Mouse (Mus musculus) hematopoietic stem cell, adult 5-6 weeks (primary cell): Measurements from ENCODE around the gene Dmbx1. TPM values are rescaled to one million over a fixed set of nuclear protein-coding genes. Genes with fewer than 3 reads are reported as not detected.

Source experiments
- total RNA-seq: library from RNA; stranded (forward); fragments of 172-1452, 232-1000 nt; gene quantifications from 2 replicates; pipeline ENCODE4 v1.2.3, GENCODE M21; 2017

Gene Dmbx1
- total RNA-seq, 1 experiment from 2014 or later = not detected

Other genes starting within 250 kb of the Dmbx1 start
- 62.3 and 65.2 TPM in 2 replicates for gene Efcab14, start 202.2 kb downstream of the Dmbx1 start, total RNA-seq
- gene Tex38, start 158.9 kb downstream of the Dmbx1 start, total RNA-seq = not detected in 2 replicates
- gene Atpaf1, start 155.1 kb downstream of the Dmbx1 start, total RNA-seq = 13.7 and 16.8 TPM in 2 replicates
- gene Mob3c, start 111.8 kb downstream of the Dmbx1 start, total RNA-seq = 14.8 and 18.8 TPM in 2 replicates
- gene Mknk1, start 100.7 kb downstream of the Dmbx1 start, total RNA-seq = 40.2 and 48.3 TPM in 2 replicates
- gene Kncn, start 55.5 kb downstream of the Dmbx1 start, total RNA-seq = not detected in 2 replicates
- gene 6430628N08Rik, start 49.3 kb downstream of the Dmbx1 start, total RNA-seq = not detected in 2 replicates
- gene Faah, start 78.0 kb upstream of the Dmbx1 start, total RNA-seq = 10.6 and 20.4 TPM in 2 replicates
- gene Nsun4, start 114.0 kb upstream of the Dmbx1 start, total RNA-seq = 12.1 and 21.3 TPM in 2 replicates
- gene Uqcrh, start 135.1 kb upstream of the Dmbx1 start, total RNA-seq = 259 and 445 TPM in 2 replicates
- gene Lrrc41, start 135.3 kb upstream of the Dmbx1 start, total RNA-seq = 11.8 and 20.5 TPM in 2 replicates
- gene Rad54l, start 183.8 kb upstream of the Dmbx1 start, total RNA-seq = 16.8 and 17.9 TPM in 2 replicates
- gene Pomgnt1, start 183.9 kb upstream of the Dmbx1 start, total RNA-seq = 14.2 and 21.8 TPM in 2 replicates
- gene Lurap1, start 211.4 kb upstream of the Dmbx1 start, total RNA-seq = 2.7 and 2.9 TPM in 2 replicates
- gene Tspan1, start 227.7 kb upstream of the Dmbx1 start, total RNA-seq = not detected in 2 replicates
- not detected in 2 replicates for gene 1700042G07Rik, start 233.4 kb upstream of the Dmbx1 start, total RNA-seq
- not detected in 2 replicates for gene Gm49337, start 233.5 kb upstream of the Dmbx1 start, total RNA-seq